Mouse (Mus musculus) liver, embryonic 15.5 days (tissue): ENCODE results near the gene Arid5a. TPM values are rescaled to one million over a fixed set of nuclear protein-coding genes. Genes with fewer than 3 reads are reported as not detected.
A peak's percentile ranks its signal among the peaks of the same experiment; 100 is the strongest.

Source experiments
- ATAC-seq: fragments of 200-750 bp; cut with Nextera tagmentation; 2 replicates; pipeline ENCODE4 v1.8.0; 2017; ENCODE audit warnings: moderate number of reproducible peaks, mild to moderate bottlenecking, moderate library complexity; ENCODE audit not compliant: insufficient read depth
- H3K27ac ChIP-seq: fragments of 300-500 bp; sonication (generic); replicated peaks from 2 replicates; pipeline ENCODE4 v1.5.1; 2015; ENCODE audit warnings: mild to moderate bottlenecking, inconsistent platforms
- H3K27me3 ChIP-seq: fragments of 300-500 bp; sonication (generic); 2 replicates; pipeline ENCODE4 v1.6.1; 2015; ENCODE audit warnings: mild to moderate bottlenecking, inconsistent platforms
- H3K36me3 ChIP-seq: fragments of 300-500 bp; sonication (generic); replicated peaks from 2 replicates; pipeline ENCODE4 v1.6.1; 2015; ENCODE audit warnings: moderate library complexity, mild to moderate bottlenecking, inconsistent platforms
- H3K4me1 ChIP-seq: fragments of 300-500 bp; sonication (generic); replicated peaks from 2 replicates; pipeline ENCODE4 v1.6.1; 2015; ENCODE audit warnings: inconsistent platforms
- H3K4me2 ChIP-seq: fragments of 300-500 bp; sonication (generic); 2 replicates; pipeline ENCODE4 v1.6.1; 2015; ENCODE audit warnings: moderate library complexity, mild to moderate bottlenecking, inconsistent platforms
- H3K4me3 ChIP-seq: fragments of 300-500 bp; sonication (generic); replicated peaks from 2 replicates; pipeline ENCODE4 v1.5.1; 2015; ENCODE audit warnings: mild to moderate bottlenecking, inconsistent platforms
- H3K9ac ChIP-seq: fragments of 300-500 bp; sonication (generic); 2 replicates; pipeline ENCODE4 v1.6.1; 2015; ENCODE audit warnings: moderate library complexity, mild to moderate bottlenecking, inconsistent platforms
- H3K9me3 ChIP-seq: fragments of 300-500 bp; sonication (generic); replicated peaks from 2 replicates; pipeline ENCODE4 v1.6.1; 2016; ENCODE audit warnings: inconsistent platforms
- WGBS: fragments of 180-500 bp; shearing (Covaris S2); methylation state at CpG from one replicate; pipeline ENCODE4 v1.1.7; 2015; ENCODE audit warnings: mixed read lengths; ENCODE audit not compliant: insufficient replicate concordance; 5-methylcytosine and 5-hydroxymethylcytosine counted together
- polyA plus RNA-seq: library from polyadenylated mRNA; unstranded; fragments of >200 nt; fragmentation: Nextera tagmentation; extraction: Ambion mirVana; gene quantifications from 2 replicates; pipeline ENCODE4 v1.2.1, GENCODE M21; 2015

The Arid5a gene
- 3.5 and 4.2 TPM in 2 replicates for polyA plus RNA-seq

GRCm38 (mm10) chr1:36307495-36308280 is at the start of gene Arid5a:
Gene Arid5a (plus strand): TSS chr1:36307733.
- under 1% methylated on average over 65 of the region's 65 CpGs for WGBS

DNA sequence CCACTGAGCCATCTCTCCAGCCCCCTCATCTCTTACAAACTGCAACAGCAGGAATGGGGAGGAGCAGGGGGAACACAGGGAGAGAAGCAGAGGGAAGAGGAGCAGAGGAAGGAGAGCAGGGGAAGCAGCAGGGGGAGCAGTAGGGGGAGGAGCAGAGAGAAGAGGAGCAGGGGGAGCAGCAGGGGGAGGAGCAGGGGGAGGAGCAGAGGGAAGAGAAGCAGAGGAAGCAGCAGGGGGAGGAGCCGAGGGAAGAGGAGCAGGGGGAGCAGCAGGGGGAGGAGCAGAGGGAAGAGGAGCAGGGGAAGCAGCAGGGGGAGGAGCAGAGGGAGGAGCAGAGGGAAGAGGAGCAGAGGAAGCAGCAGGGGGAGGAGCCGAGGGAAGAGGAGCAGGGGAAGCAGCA is 48.9 kb upstream of the Arid5a start:
- Histone ChIP-seq H3K4me3 (no peak overlapping the region), H3K9ac (no peak overlapping the region), H3K9me3 (no peaks in the 10 kb centered on the region), H3K4me2 (no peak overlapping the region), H3K4me1 (peaks cover 8% of the 10 kb centered on the region; the same call in 1 of the 2 replicates), H3K36me3 (no peaks in the 10 kb centered on the region), H3K27ac (no peak overlapping the region), H3K27me3 (peaks cover 21% of the 10 kb centered on the region)
- 30% methylated on average over 2 of the region's 2 CpGs for WGBS
- no peak for ATAC-seq

More at GRCm38 (mm10) chr1:36307495-36308280, at the start of gene Arid5a:
- Histone ChIP-seq H3K9ac (peak within 1 kb of the TSS; percentile 65), H3K4me2 (peak within 1 kb of the TSS; percentile 97), H3K4me1 (peaks cover 20% of the 10 kb centered on the region), H3K9me3 (no peaks in the 10 kb centered on the region), H3K27me3 (peaks cover 57% of the 10 kb centered on the region), H3K4me3 (peak within 1 kb of the TSS; percentile 70), H3K27ac (peak within 1 kb of the TSS; percentile 73), H3K36me3 (no peaks in the 10 kb centered on the region)
- ATAC-seq = peak; percentile 87

- Histone ChIP-seq H3K4me2 (no peak overlapping the region), H3K4me1 (peaks cover 14% of the 10 kb centered on the region; the same call in 1 of the 2 replicates), H3K4me3 (no peak overlapping the region), H3K9ac (no peak overlapping the region), H3K27ac (no peak overlapping the region), H3K27me3 (peaks cover 16% of the 10 kb centered on the region), H3K36me3 (no peaks in the 10 kb centered on the region), H3K9me3 (no peaks in the 10 kb centered on the region)
- WGBS = 84% methylated on average over 2 of the region's 2 CpGs
- ATAC-seq = no peak
These were observed 48.3 kb upstream of the Arid5a start for GRCm38 (mm10) chr1:36259281-36259680.

GRCm38 (mm10) chr1:36260418-36260817 is 47.1 kb upstream of the Arid5a start:
- peaks cover 15% of the 10 kb centered on the region for H3K4me1 ChIP-seq
- no peak overlapping the region for H3K9ac ChIP-seq
- no peak for ATAC-seq
- no peak overlapping the region for H3K4me3 ChIP-seq
- H3K4me2 ChIP-seq = no peak overlapping the region
- no peaks in the 10 kb centered on the region for H3K36me3 ChIP-seq
- 79% methylated on average over 1 of the region's 1 CpGs for WGBS
- no peak overlapping the region for H3K27ac ChIP-seq
- H3K27me3 ChIP-seq = 0 out of 2 replicates have a peak, but pooled peaks cover 5% of the 10 kb centered on the region
- H3K9me3 ChIP-seq = no peaks in the 10 kb centered on the region

DNA sequence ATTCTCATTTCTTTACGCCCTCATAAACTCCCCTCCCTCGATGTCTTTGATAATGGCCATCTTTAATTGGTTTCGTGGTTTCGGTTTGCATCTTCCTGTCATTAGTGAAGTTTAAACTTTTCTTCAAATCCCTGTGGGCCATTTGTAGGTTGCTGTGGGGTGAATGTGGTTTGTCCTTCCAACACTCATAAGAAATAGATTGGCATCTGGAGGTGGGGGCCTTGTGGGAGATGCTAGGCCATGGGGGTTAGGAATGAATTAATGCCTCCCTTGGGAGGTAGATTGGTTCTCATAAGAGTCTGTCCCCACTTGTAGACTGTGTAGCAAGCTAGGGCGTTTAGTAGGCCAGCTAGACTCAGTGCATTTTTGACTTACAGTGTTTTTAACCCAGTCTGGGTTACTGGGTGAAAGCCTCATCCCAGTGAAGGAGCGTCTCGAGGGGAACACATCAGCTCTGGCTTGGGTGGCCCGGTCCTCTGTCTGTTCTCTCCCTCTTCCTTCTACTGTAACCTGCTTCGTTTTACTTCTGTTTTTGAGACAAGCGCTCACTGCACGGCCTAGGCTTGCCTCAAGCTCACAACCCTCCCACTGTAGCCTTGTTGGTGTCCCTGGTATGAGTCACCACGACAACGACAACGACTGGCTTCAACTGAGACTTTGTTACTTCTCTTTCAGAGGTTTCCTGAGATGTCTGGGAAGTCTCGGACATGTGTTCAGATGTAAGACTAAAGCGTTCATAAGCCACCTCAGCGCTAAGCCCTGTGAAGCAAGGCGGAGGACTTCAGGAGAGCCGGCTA is 45.6 kb upstream of the Arid5a start:
- Histone ChIP-seq H3K4me2 (no peak overlapping the region), H3K27ac (peak overlapping the region; percentile 42), H3K9me3 (no peaks in the 10 kb centered on the region), H3K4me3 (no peak overlapping the region), H3K27me3 (no peaks in the 10 kb centered on the region), H3K36me3 (no peaks in the 10 kb centered on the region), H3K4me1 (peaks cover 15% of the 10 kb centered on the region), H3K9ac (no peak overlapping the region)
- WGBS = 31% methylated on average over 19 of the region's 19 CpGs
- ATAC-seq = no peak

DNA sequence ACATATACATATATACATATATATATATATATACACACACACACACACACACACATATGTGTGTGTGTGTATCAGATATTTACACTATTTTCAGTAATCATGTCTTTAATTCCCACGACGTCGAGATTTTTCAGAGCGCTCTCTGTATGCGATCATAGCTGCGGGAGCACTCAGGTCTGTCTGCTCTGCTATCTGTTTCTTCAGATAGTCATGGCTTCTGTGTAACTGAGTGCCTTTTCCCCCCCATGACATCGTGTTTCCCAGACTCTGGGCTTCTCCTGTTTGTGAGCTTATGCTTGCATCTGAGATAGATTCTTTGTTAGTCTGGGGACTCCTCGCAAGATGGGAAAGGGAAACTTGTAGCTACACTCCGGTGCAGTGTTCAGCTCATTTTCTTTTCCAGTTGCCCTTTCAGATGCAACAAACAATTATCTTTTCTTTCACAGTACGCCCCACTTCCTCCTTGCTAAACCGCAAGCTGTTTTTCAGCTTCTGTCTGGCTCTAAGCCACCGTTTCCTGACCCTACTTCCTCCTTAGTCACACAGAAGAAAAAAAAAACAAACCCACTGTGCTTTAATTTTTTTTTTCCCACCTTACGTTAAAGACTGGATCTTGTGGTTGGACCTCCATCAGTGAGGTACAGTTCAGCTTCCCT is 43.6 kb upstream of the Arid5a start:
- no peaks in the 10 kb centered on the region for H3K9me3 ChIP-seq
- 7% methylated on average over 13 of the region's 13 CpGs for WGBS
- H3K4me3 ChIP-seq = no peak overlapping the region
- H3K27ac ChIP-seq = peak overlapping the region; percentile 55; the same call in 1 of the 2 replicates
- H3K4me2 ChIP-seq = peak overlapping the region; percentile 41
- H3K9ac ChIP-seq = no peak overlapping the region
- H3K4me1 ChIP-seq = peaks cover 15% of the 10 kb centered on the region
- no peaks in the 10 kb centered on the region for H3K27me3 ChIP-seq
- no peak for ATAC-seq
- no peaks in the 10 kb centered on the region for H3K36me3 ChIP-seq

- ATAC-seq = no peak
- no peak overlapping the region for H3K4me3 ChIP-seq
- H3K27ac ChIP-seq = no peak overlapping the region
- no peak overlapping the region for H3K9ac ChIP-seq
- 41% methylated on average over 6 of the region's 6 CpGs for WGBS
- H3K27me3 ChIP-seq = peaks cover 8% of the 10 kb centered on the region; the same call in 1 of the 2 replicates
- H3K9me3 ChIP-seq = no peaks in the 10 kb centered on the region
- H3K4me1 ChIP-seq = peaks cover 26% of the 10 kb centered on the region
- H3K4me2 ChIP-seq = no peak overlapping the region
- H3K36me3 ChIP-seq = no peaks in the 10 kb centered on the region
These were observed 41.2 kb upstream of the Arid5a start for GRCm38 (mm10) chr1:36266293-36266692.

DNA sequence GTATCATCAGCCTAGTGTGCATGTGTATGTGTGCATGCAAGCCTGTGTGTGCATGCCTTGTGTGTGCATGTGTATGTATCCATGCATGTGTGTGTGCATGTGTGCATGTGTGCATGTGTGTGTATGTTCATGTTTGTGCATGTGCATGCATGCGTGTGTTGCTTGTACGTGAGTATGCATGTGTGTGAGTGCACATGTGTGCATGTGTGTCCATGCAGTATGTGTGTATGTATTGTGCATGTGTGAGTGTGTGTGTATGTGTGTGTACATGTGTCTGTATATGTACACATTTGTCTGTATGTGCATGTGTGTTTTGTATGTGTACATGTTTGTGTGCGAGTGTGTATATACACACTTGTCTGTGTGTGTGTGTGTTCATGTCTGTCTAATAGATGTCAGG is 39.9 kb upstream of the Arid5a start:
- H3K4me3 ChIP-seq = no peak overlapping the region
- WGBS = 80% methylated on average over 3 of the region's 3 CpGs

GRCm38 (mm10) chr1:36269121-36269795 is 38.3 kb upstream of the Arid5a start:
- Histone ChIP-seq H3K4me3 (no peak overlapping the region), H3K4me1 (peaks cover 47% of the 10 kb centered on the region), H3K9me3 (no peaks in the 10 kb centered on the region), H3K9ac (no peak overlapping the region), H3K27me3 (peaks cover 9% of the 10 kb centered on the region; the same call in 1 of the 2 replicates), H3K4me2 (no peak overlapping the region), H3K36me3 (no peaks in the 10 kb centered on the region), H3K27ac (no peak overlapping the region)
- WGBS = 76% methylated on average over 54 of the region's 54 CpGs
- no peak for ATAC-seq

More for the DNA sequence above, 39.9 kb upstream of the Arid5a start:
- H3K4me2 ChIP-seq = no peak overlapping the region
- H3K36me3 ChIP-seq = no peaks in the 10 kb centered on the region
- H3K27ac ChIP-seq = no peak overlapping the region
- ATAC-seq = no peak
- peaks cover 39% of the 10 kb centered on the region for H3K4me1 ChIP-seq
- H3K27me3 ChIP-seq = peaks cover 9% of the 10 kb centered on the region; the same call in 1 of the 2 replicates
- H3K9ac ChIP-seq = no peak overlapping the region
- H3K9me3 ChIP-seq = no peaks in the 10 kb centered on the region

- 31% methylated on average over 3 of the region's 3 CpGs for WGBS
- Histone ChIP-seq H3K4me2 (peak overlapping the region; percentile 50; the same call in 1 of the 2 replicates), H3K27me3 (peaks cover 9% of the 10 kb centered on the region; the same call in 1 of the 2 replicates), H3K27ac (peak overlapping the region; percentile 38), H3K9me3 (no peaks in the 10 kb centered on the region), H3K4me3 (no peak overlapping the region), H3K4me1 (peaks cover 50% of the 10 kb centered on the region), H3K36me3 (no peaks in the 10 kb centered on the region), H3K9ac (no peak overlapping the region)
- no peak for ATAC-seq
These were observed 36.9 kb upstream of the Arid5a start for GRCm38 (mm10) chr1:36270666-36271065.
